ENCODE assay signal across 12 mouse cellular contexts in the genomic region with DNA sequence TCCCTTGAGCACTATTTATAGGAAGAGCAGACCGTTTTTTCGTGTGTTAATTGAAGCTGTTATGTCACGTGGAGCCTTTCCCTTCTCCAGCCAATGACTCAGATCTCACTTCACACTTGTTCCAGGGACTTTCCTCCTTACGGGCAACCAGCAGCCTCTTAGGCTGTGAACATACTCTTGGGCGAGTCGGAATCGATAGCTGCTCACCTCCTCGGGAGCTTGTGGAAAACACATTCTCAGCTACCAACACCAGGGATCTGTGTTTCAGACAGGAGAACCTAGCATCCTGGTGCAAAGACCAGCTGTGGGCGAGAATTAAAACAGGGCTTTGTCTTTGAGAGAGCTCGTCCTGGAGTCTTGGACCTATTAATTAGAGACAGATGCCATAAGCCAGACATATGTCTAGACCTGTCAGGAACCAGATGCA.
DNase-seq lines count a peak whose midpoint lies in the region; ATAC-seq and TF ChIP-seq lines count a peak whose summit lies in the region.
"Had no signal": no experiment of that assay in that cellular context is flagged by ENCODE, and none has a peak within 500 bp of the region (broad histone marks: within the 10 kb centered on the region; RNA-seq: fewer than 3 reads in every experiment).

No protein-coding gene starts in this region.

- no peak for ATAC-seq in heart, embryonic 11.5 days (replicated peaks; ENCODE audit: insufficient number of reproducible peaks, low FRiP score, low TSS enrichment)
- ATAC-seq in embryonic facial prominence, embryonic 11.5 days (replicated peaks; ENCODE audit: insufficient number of reproducible peaks, low FRiP score, low TSS enrichment, low read depth), result 0 out of 2 replicates have a peak, but pooled peaks have one; percentile 48
- ATAC-seq in hindbrain, embryonic 13.5 days (ENCODE audit: low FRiP score), result peak; percentile 58; the same call in 1 of the 2 replicates
- ATAC-seq: intestine, postnatal 0 days had no signal

- no peak for TF ChIP-seq POLR2A in olfactory bulb, adult 2 months (IDR thresholded peaks at IDR 0.05; ENCODE audit: insufficient read depth, low read depth, low read length)
- TF ChIP-seq POLR2A in cerebellum, adult 2 months (IDR thresholded peaks at IDR 0.05; ENCODE audit: borderline replicate concordance, insufficient read depth, low read length), result no peak

- no peak overlapping the region for H3K4me3 ChIP-seq in heart, embryonic 11.5 days (ENCODE audit: low read depth, low read length)
- H3K4me3 ChIP-seq in embryonic facial prominence, embryonic 11.5 days (ENCODE audit: low read depth, low read length), result no peak overlapping the region
- no peak overlapping the region for H3K4me3 ChIP-seq in hindbrain, embryonic 13.5 days
- H3K4me3 ChIP-seq in olfactory bulb, adult 2 months (ENCODE audit: insufficient read depth, low read depth, low read length), result no peak overlapping the region
- H3K4me3 ChIP-seq in cerebellum, adult 2 months (replicated peaks; ENCODE audit: insufficient read depth, low read depth, low read length), result no peak overlapping the region
- H3K4me3 ChIP-seq: liver, embryonic 13.5 days; midbrain, embryonic 12.5 days had no signal

- H3K4me2 ChIP-seq in heart, embryonic 11.5 days, result no peak overlapping the region; the same call in 1 of the 2 replicates
- H3K4me2 ChIP-seq in embryonic facial prominence, embryonic 11.5 days (ENCODE audit: low read depth, low read length), result no peak overlapping the region
- H3K4me2 ChIP-seq in hindbrain, embryonic 13.5 days, result 0 out of 2 replicates have a peak overlapping the region, but pooled peaks have one; percentile 6
- H3K4me2 ChIP-seq: liver, embryonic 13.5 days; midbrain, embryonic 12.5 days had no signal

- peak overlapping the region; percentile 46; the same call in 1 of the 2 replicates for H3K27ac ChIP-seq in heart, embryonic 11.5 days (ENCODE audit: low read depth, low read length)
- H3K27ac ChIP-seq in embryonic facial prominence, embryonic 11.5 days (replicated peaks; ENCODE audit: low read depth, low read length), result no peak overlapping the region
- H3K27ac ChIP-seq in hindbrain, embryonic 13.5 days, result peak overlapping the region; percentile 75
- peak overlapping the region; percentile 4; the same call in 1 of the 2 replicates for H3K27ac ChIP-seq in olfactory bulb, adult 2 months (ENCODE audit: insufficient read depth, low read depth, low read length)
- H3K27ac ChIP-seq in cerebellum, adult 2 months (ENCODE audit: insufficient read depth, low read length), result no peak overlapping the region
- H3K27ac ChIP-seq: liver, embryonic 13.5 days; midbrain, embryonic 12.5 days had no signal

- intact Hi-C loops in heart, postnatal 14 days (cut with DNase I), result no loop called here

- WGBS in heart, embryonic 11.5 days (ENCODE audit: insufficient replicate concordance), result 45% methylated on average over 10 of the region's 10 CpGs
- 23% methylated on average over 10 of the region's 10 CpGs for WGBS in embryonic facial prominence, embryonic 11.5 days
- WGBS in hindbrain, embryonic 13.5 days, result 42% methylated on average over 10 of the region's 10 CpGs
- WGBS in olfactory bulb, adult 2 months, result 21% methylated on average over 10 of the region's 10 CpGs
- WGBS in cerebellum, adult 2 months, result 45% methylated on average over 10 of the region's 10 CpGs

- H3K27me3 ChIP-seq in heart, embryonic 11.5 days (ENCODE audit: control insufficient read depth, insufficient read depth, low read length), result no peaks in the 10 kb centered on the region
- H3K27me3 ChIP-seq in embryonic facial prominence, embryonic 11.5 days (ENCODE audit: control insufficient read depth, insufficient read depth, low read length), result no peaks in the 10 kb centered on the region
- H3K27me3 ChIP-seq in hindbrain, embryonic 13.5 days, result no peaks in the 10 kb centered on the region
- no peaks in the 10 kb centered on the region for H3K27me3 ChIP-seq in cerebellum, adult 2 months (ENCODE audit: control insufficient read depth, insufficient read depth, low read length)
- H3K27me3 ChIP-seq: liver, embryonic 13.5 days; midbrain, embryonic 12.5 days had no signal

- H3K36me3 ChIP-seq in heart, embryonic 11.5 days (ENCODE audit: control insufficient read depth, insufficient read depth, low read length), result no peaks in the 10 kb centered on the region
- H3K36me3 ChIP-seq in embryonic facial prominence, embryonic 11.5 days (replicated peaks; ENCODE audit: control insufficient read depth, insufficient read depth, low read depth, low read length), result no peaks in the 10 kb centered on the region
- no peaks in the 10 kb centered on the region for H3K36me3 ChIP-seq in hindbrain, embryonic 13.5 days
- H3K36me3 ChIP-seq: liver, embryonic 13.5 days; midbrain, embryonic 12.5 days had no signal

- DNase-seq in heart, postnatal 14 days, result no peak
- DNase-seq in embryonic facial prominence, embryonic 11.5 days (ENCODE audit: low spot score), result peak; percentile 71
- no peak for DNase-seq in urinary bladder, adult 2 months (ENCODE audit: low spot score)
- no peak for DNase-seq in layer of hippocampus, adult 9-11 months
- no peak for DNase-seq in cerebellum, adult 2 months
- DNase-seq: adrenal gland, postnatal 10 days; liver, embryonic 13.5 days had no signal

- no peak for TF ChIP-seq CTCF in olfactory bulb, adult 2 months (IDR thresholded peaks at IDR 0.05; ENCODE audit: insufficient read depth, low read depth, low read length)
- no peak for TF ChIP-seq CTCF in cerebellum, adult 2 months (IDR thresholded peaks at IDR 0.05; ENCODE audit: borderline replicate concordance, insufficient read depth, low read depth, low read length)

- peaks cover 11% of the 10 kb centered on the region; the same call in 1 of the 2 replicates for H3K4me1 ChIP-seq in heart, embryonic 11.5 days (ENCODE audit: control insufficient read depth, insufficient read depth, low read length)
- no peaks in the 10 kb centered on the region for H3K4me1 ChIP-seq in embryonic facial prominence, embryonic 11.5 days (ENCODE audit: control insufficient read depth, insufficient read depth, low read length)
- H3K4me1 ChIP-seq in hindbrain, embryonic 13.5 days (replicated peaks), result peaks cover 36% of the 10 kb centered on the region
- H3K4me1 ChIP-seq in olfactory bulb, adult 2 months (ENCODE audit: control insufficient read depth, insufficient read depth, low read length), result peaks cover 3% of the 10 kb centered on the region
- H3K4me1 ChIP-seq in cerebellum, adult 2 months (ENCODE audit: control insufficient read depth, insufficient read depth, low read length), result no peaks in the 10 kb centered on the region
- H3K4me1 ChIP-seq: liver, embryonic 13.5 days had no signal

- no peak overlapping the region for H3K9ac ChIP-seq in heart, embryonic 11.5 days (ENCODE audit: low read depth, low read length)
- no peak overlapping the region for H3K9ac ChIP-seq in embryonic facial prominence, embryonic 11.5 days (replicated peaks; ENCODE audit: low read length)
- H3K9ac ChIP-seq in hindbrain, embryonic 13.5 days, result no peak overlapping the region
- H3K9ac ChIP-seq: liver, embryonic 13.5 days; midbrain, embryonic 12.5 days had no signal

- no peaks in the 10 kb centered on the region; the same call in 1 of the 2 replicates for H3K9me3 ChIP-seq in heart, embryonic 11.5 days (replicated peaks; ENCODE audit: control insufficient read depth, low read length)
- no peaks in the 10 kb centered on the region for H3K9me3 ChIP-seq in embryonic facial prominence, embryonic 11.5 days (replicated peaks; ENCODE audit: control insufficient read depth, low read length)
- no peaks in the 10 kb centered on the region for H3K9me3 ChIP-seq in hindbrain, embryonic 13.5 days
- H3K9me3 ChIP-seq: liver, embryonic 13.5 days; midbrain, embryonic 12.5 days had no signal

Comparison
In these comparisons a context has a peak if more than half of its experiments do, and no peak if none do; other contexts are left out.
1. H3K27ac ChIP-seq: peak in heart, embryonic 11.5 days (single experiment), hindbrain, embryonic 13.5 days (single experiment) and olfactory bulb, adult 2 months (single experiment); none in embryonic facial prominence, embryonic 11.5 days (single experiment) and cerebellum, adult 2 months (single experiment).